Mouse (Mus musculus): ENCODE data around the gene Timeless. TPM values are rescaled to one million over a fixed set of nuclear protein-coding genes. Genes with fewer than 3 reads are reported as not detected.

Gene Timeless
- polyA plus RNA-seq, 2 experiments, result 32.4 to 48.6 TPM

DNA sequence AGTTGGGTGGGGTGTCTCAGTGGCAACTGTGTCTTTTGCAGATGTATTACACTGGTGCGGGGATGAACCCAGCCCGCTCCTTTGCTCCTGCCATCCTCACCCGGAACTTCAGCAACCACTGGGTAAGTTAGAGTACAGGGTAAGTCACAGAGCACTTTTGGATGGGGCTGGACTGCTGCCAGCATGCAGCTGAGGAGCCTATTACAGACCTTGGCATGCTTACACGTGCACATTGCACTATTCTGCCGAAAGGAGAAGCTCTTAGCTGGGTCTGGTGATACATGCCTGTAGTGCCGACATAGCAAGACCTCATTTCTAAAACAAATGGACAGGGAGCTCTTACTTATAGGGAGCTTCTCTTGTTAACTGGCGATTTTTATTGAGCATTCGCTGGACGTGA is 4.3 kb upstream of the Timeless start:
- H3K36me3 ChIP-seq (ENCODE audit: control insufficient read depth, insufficient read depth, low read length), result no peaks in the 10 kb centered on the region
- H3K4me2 ChIP-seq (replicated peaks; ENCODE audit: low read depth, low read length, severe bottlenecking), result no peak overlapping the region
- H3K4me3 ChIP-seq (replicated peaks; ENCODE audit: low read length), result no peak overlapping the region
- 70% methylated on average over 9 of the region's 9 CpGs for WGBS
- no peaks in the 10 kb centered on the region for H3K27me3 ChIP-seq (ENCODE audit: control insufficient read depth, insufficient read depth, low read length)
- DNase-seq (ENCODE audit: low spot score) (no peak), ATAC-seq (ENCODE audit: low FRiP score, low read depth) (no peak)
- no peaks in the 10 kb centered on the region for H3K9me3 ChIP-seq (ENCODE audit: control insufficient read depth, low read length)
- H3K4me1 ChIP-seq (ENCODE audit: control insufficient read depth, insufficient read depth, low read length), result peaks cover 24% of the 10 kb centered on the region
- no peak for TF ChIP-seq POLR2A (IDR thresholded peaks at IDR 0.05; ENCODE audit: borderline replicate concordance, extremely low read depth, insufficient read depth, insufficient read length)
- H3K9ac ChIP-seq (ENCODE audit: low read depth, low read length, severe bottlenecking), result no peak overlapping the region
- H3K27ac ChIP-seq (replicated peaks; ENCODE audit: low read depth, low read length), result no peak overlapping the region

DNA sequence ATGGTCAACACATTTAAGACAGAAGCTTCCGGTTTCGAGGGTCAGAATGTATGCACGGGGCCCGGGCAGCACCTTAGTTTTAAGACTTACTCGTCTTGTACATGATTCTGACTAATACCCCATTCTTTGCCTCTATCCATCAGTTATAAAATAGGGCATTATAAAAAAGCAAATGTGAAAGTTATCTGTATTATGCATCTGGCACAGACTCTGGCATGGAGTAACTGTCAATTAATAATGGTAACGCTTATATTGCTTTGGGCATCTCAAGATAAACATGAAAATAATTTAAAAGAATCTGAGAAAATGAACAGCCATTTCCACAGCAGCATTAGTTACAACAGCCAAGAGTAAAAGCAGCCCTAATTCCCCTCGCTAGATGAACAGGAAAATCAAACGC is 3.9 kb upstream of the Timeless start:
- TF ChIP-seq POLR2A (IDR thresholded peaks at IDR 0.05; ENCODE audit: borderline replicate concordance, extremely low read depth, insufficient read depth, insufficient read length), result no peak
- Histone ChIP-seq H3K4me3 (replicated peaks; ENCODE audit: low read length) (no peak overlapping the region), H3K9ac (ENCODE audit: low read depth, low read length, severe bottlenecking) (no peak overlapping the region), H3K36me3 (ENCODE audit: control insufficient read depth, insufficient read depth, low read length) (no peaks in the 10 kb centered on the region), H3K27me3 (ENCODE audit: control insufficient read depth, insufficient read depth, low read length) (no peaks in the 10 kb centered on the region), H3K4me2 (replicated peaks; ENCODE audit: low read depth, low read length, severe bottlenecking) (no peak overlapping the region), H3K4me1 (ENCODE audit: control insufficient read depth, insufficient read depth, low read length) (peaks cover 24% of the 10 kb centered on the region), H3K9me3 (ENCODE audit: control insufficient read depth, low read length) (no peaks in the 10 kb centered on the region), H3K27ac (replicated peaks; ENCODE audit: low read depth, low read length) (no peak overlapping the region)
- DNase-seq (ENCODE audit: low spot score), result no peak
- 91% methylated on average over 8 of the region's 8 CpGs for WGBS
- no peak for ATAC-seq (ENCODE audit: low FRiP score, low read depth)

DNA sequence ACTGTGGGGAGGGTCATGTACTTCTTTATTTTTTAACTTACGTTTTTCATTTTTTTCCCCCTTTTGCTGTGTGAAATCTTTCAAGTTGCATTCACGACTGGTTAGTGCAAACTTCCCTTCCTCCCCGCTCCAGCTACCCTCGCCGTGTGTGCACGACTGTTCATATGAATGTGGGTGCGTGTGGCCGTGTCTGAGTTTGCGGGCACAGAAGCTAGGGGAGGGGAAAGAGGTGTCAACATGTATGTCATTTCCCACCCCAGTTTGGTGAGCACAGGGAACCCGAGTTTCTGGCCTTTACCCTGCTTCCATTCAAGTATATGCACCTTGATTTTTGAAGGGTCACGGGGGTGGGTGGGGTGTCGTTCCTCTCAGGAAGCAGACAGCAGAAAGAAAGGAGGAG is 1.3 kb upstream of the Timeless start:
- Histone ChIP-seq H3K9me3 (ENCODE audit: control insufficient read depth, low read length) (no peaks in the 10 kb centered on the region), H3K27me3 (ENCODE audit: control insufficient read depth, insufficient read depth, low read length) (no peaks in the 10 kb centered on the region), H3K4me3 (replicated peaks; ENCODE audit: low read length) (peak overlapping the region; percentile 74; the same call in 1 of the 2 replicates), H3K36me3 (ENCODE audit: control insufficient read depth, insufficient read depth, low read length) (no peaks in the 10 kb centered on the region), H3K4me2 (replicated peaks; ENCODE audit: low read depth, low read length, severe bottlenecking) (peak overlapping the region; percentile 77; the same call in 1 of the 2 replicates), H3K9ac (ENCODE audit: low read depth, low read length, severe bottlenecking) (0 out of 2 replicates have a peak overlapping the region, but pooled peaks have one; percentile 81), H3K27ac (replicated peaks; ENCODE audit: low read depth, low read length) (0 out of 2 replicates have a peak overlapping the region, but pooled peaks have one; percentile 95), H3K4me1 (ENCODE audit: control insufficient read depth, insufficient read depth, low read length) (peaks cover 13% of the 10 kb centered on the region)
- TF ChIP-seq POLR2A (IDR thresholded peaks at IDR 0.05; ENCODE audit: borderline replicate concordance, extremely low read depth, insufficient read depth, insufficient read length), result no peak
- WGBS, result 62% methylated on average over 12 of the region's 12 CpGs
- ATAC-seq (ENCODE audit: low FRiP score, low read depth) (no peak), DNase-seq (ENCODE audit: low spot score) (no peak)

DNA sequence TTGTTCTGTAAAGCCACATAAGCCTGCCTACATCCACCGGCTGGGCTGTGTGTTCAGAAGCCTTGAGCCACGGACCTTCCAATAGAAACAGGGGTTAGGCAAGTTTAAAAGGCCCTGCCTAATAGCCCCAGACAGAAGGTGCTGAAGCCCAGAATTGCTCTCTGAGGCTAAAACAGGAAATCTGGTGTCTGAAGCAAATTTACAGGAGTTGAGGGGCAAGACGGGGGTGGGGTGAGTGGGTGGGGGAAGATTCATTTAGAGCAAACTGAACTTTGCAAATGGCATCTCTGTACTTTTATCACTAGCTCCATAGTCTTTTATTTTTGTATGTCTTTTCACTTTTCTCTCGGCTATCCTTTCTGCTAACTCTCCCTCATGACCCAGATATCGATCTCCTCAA is 719 bp upstream of the Timeless start:
- Histone ChIP-seq H3K9me3 (ENCODE audit: control insufficient read depth, low read length) (no peaks in the 10 kb centered on the region), H3K9ac (ENCODE audit: low read depth, low read length, severe bottlenecking) (peak overlapping the region; percentile 81; the same call in 1 of the 2 replicates), H3K27ac (replicated peaks; ENCODE audit: low read depth, low read length) (peak overlapping the region; percentile 95), H3K4me3 (replicated peaks; ENCODE audit: low read length) (peak overlapping the region; percentile 74), H3K4me1 (ENCODE audit: control insufficient read depth, insufficient read depth, low read length) (peaks cover 13% of the 10 kb centered on the region), H3K4me2 (replicated peaks; ENCODE audit: low read depth, low read length, severe bottlenecking) (peak overlapping the region; percentile 77), H3K27me3 (ENCODE audit: control insufficient read depth, insufficient read depth, low read length) (no peaks in the 10 kb centered on the region), H3K36me3 (ENCODE audit: control insufficient read depth, insufficient read depth, low read length) (no peaks in the 10 kb centered on the region)
- no peak for DNase-seq (ENCODE audit: low spot score)
- 7% methylated on average over 5 of the region's 5 CpGs for WGBS
- no peak for ATAC-seq (ENCODE audit: low FRiP score, low read depth)
- no peak for TF ChIP-seq POLR2A (IDR thresholded peaks at IDR 0.05; ENCODE audit: borderline replicate concordance, extremely low read depth, insufficient read depth, insufficient read length)

DNA sequence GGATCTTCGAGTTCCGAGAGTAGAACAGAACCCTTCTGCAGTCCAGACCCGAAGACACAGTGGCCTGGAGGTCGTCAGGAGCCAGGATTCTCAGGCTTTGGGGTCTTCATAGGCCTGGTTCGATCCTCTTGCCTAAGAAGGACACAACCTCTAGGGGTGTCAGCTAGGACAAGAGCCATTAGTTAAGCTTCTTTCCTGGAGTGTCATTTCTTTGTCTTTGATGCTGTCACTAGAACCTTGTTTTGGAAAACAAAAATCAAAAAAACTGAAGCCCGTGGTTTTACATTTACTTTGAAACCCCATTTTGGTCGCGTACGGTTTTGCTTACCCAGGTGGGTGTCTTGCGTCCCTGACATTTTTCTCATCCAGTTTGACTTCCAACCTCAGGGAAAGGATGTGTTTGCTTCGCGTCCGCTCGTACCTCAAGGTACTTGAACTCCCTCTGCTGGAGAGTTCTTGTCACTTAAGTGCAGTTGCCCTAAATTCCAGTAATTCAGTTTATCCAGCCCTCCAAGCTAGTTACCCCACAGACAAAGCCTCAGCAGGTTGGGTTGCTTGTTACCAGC is 638 bp downstream of the Timeless start:
- peak; percentile 90 for DNase-seq (ENCODE audit: low spot score)
- Histone ChIP-seq H3K27ac (replicated peaks; ENCODE audit: low read depth, low read length) (peak overlapping the region; percentile 95), H3K9ac (ENCODE audit: low read depth, low read length, severe bottlenecking) (peak overlapping the region; percentile 81), H3K27me3 (ENCODE audit: control insufficient read depth, insufficient read depth, low read length) (no peaks in the 10 kb centered on the region), H3K4me2 (replicated peaks; ENCODE audit: low read depth, low read length, severe bottlenecking) (peak overlapping the region; percentile 77), H3K4me3 (replicated peaks; ENCODE audit: low read length) (peak overlapping the region; percentile 74), H3K4me1 (ENCODE audit: control insufficient read depth, insufficient read depth, low read length) (peaks cover 11% of the 10 kb centered on the region), H3K9me3 (ENCODE audit: control insufficient read depth, low read length) (no peaks in the 10 kb centered on the region), H3K36me3 (ENCODE audit: control insufficient read depth, insufficient read depth, low read length) (no peaks in the 10 kb centered on the region)
- ATAC-seq (ENCODE audit: low FRiP score, low read depth), result peak; percentile 24; the same call in 1 of the 2 replicates
- TF ChIP-seq POLR2A (IDR thresholded peaks at IDR 0.05; ENCODE audit: borderline replicate concordance, extremely low read depth, insufficient read depth, insufficient read length), result 0 out of 2 replicates have a peak, but pooled peaks have one; percentile 16
- WGBS, result under 1% methylated on average over 14 of the region's 14 CpGs

Measured in limb, embryonic 14.5 days (tissue).